Mouse (Mus musculus) lung, postnatal 0 days (tissue): Measurements from ENCODE around the gene Tex35. TPM values are rescaled to one million over a fixed set of nuclear protein-coding genes. Genes with fewer than 3 reads are reported as not detected.

ENCODE experiments used
- ATAC-seq: fragments of 200-750 bp; cut with Nextera tagmentation; 2 replicates; pipeline ENCODE4 v1.8.0; 2017; ENCODE audit warnings: moderate library complexity
- DNase-seq: peaks from one replicate; pipeline ENCODE4 v3.0.0-alpha.2; 2016; ENCODE audit warnings: low spot score
- H3K27ac ChIP-seq: fragments of 300-500 bp; sonication (generic); 2 replicates; pipeline ENCODE4 v1.5.1; 2014; ENCODE audit warnings: antibody characterized with exemption, mild to moderate bottlenecking, low read length, mixed read lengths
- H3K27me3 ChIP-seq: fragments of 300-500 bp; sonication (generic); replicated peaks from 2 replicates; pipeline ENCODE4 v1.6.1; 2014; ENCODE audit warnings: low read length, mixed read lengths; ENCODE audit not compliant: insufficient read depth
- H3K36me3 ChIP-seq: fragments of 300-500 bp; sonication (generic); 2 replicates; pipeline ENCODE4 v1.6.1; 2014; ENCODE audit warnings: low read length, mixed read lengths; ENCODE audit not compliant: insufficient read depth
- H3K4me1 ChIP-seq: fragments of 300-500 bp; sonication (generic); 2 replicates; pipeline ENCODE4 v1.6.1; 2014; ENCODE audit warnings: antibody characterized with exemption, low read depth, low read length, mixed read lengths; ENCODE audit not compliant: insufficient read depth
- H3K4me2 ChIP-seq: fragments of 300-500 bp; sonication (generic); replicated peaks from 2 replicates; pipeline ENCODE4 v1.6.1; 2014; ENCODE audit warnings: low read depth, mild to moderate bottlenecking, low read length, moderate library complexity, mixed read lengths
- H3K4me3 ChIP-seq: fragments of 300-500 bp; sonication (generic); 2 replicates; pipeline ENCODE4 v1.5.1; 2014; ENCODE audit warnings: low read depth, low read length
- H3K9ac ChIP-seq: fragments of 300-500 bp; sonication (generic); replicated peaks from 2 replicates; pipeline ENCODE4 v1.6.1; 2014; ENCODE audit warnings: low read depth, mild to moderate bottlenecking
- H3K9me3 ChIP-seq: fragments of 300-500 bp; sonication (generic); 2 replicates; pipeline ENCODE4 v1.6.1; 2016; ENCODE audit warnings: low read length, mixed read lengths
- CTCF ChIP-seq: IDR thresholded peaks from 2 replicates; pipeline ENCODE4 v1.5.1; 2016; ENCODE audit warnings: antibody characterized with exemption, mild to moderate bottlenecking
- EP300 ChIP-seq: IDR thresholded peaks from 2 replicates; pipeline ENCODE4 v1.6.1; 2016; ENCODE audit warnings: antibody characterized with exemption, mild to moderate bottlenecking, control low read depth
- WGBS: fragments of 180-500 bp; shearing (Covaris S2); extraction: QIAGEN DNeasy Blood & Tissue Kit; methylation state at CpG from one replicate; pipeline ENCODE4 v1.1.7; 2014; 5-methylcytosine and 5-hydroxymethylcytosine counted together
- polyA plus RNA-seq: library from polyadenylated mRNA; unstranded; fragments of >200 nt; fragmentation: Nextera tagmentation; extraction: Ambion mirVana; gene quantifications from 2 replicates; pipeline ENCODE4 v1.2.1, GENCODE M21; 2015

The Tex35 gene
- polyA plus RNA-seq, 1 experiment from 2014 or later = not detected

- 46% methylated on average over 9 of the region's 9 CpGs for WGBS
- Histone ChIP-seq H3K4me1 (no peaks in the 10 kb centered on the region), H3K4me2 (no peak overlapping the region), H3K9me3 (no peaks in the 10 kb centered on the region), H3K27ac (no peak overlapping the region), H3K36me3 (no peaks in the 10 kb centered on the region), H3K4me3 (no peak overlapping the region), H3K27me3 (no peaks in the 10 kb centered on the region), H3K9ac (no peak overlapping the region)
- DNase-seq = peak; percentile 75
- peak; percentile 50 for TF ChIP-seq CTCF
- no peak for TF ChIP-seq EP300
- ATAC-seq = peak; percentile 91
Observed at GRCm38 (mm10) chr1:157137132-157137853, 28.8 kb upstream of the Tex35 start.

GRCm38 (mm10) chr1:157128219-157128618 lies 19.7 kb upstream of the Tex35 start:
- Histone ChIP-seq H3K4me1 (no peaks in the 10 kb centered on the region), H3K9me3 (no peaks in the 10 kb centered on the region), H3K4me2 (no peak overlapping the region), H3K9ac (no peak overlapping the region), H3K36me3 (no peaks in the 10 kb centered on the region), H3K27ac (no peak overlapping the region), H3K4me3 (no peak overlapping the region), H3K27me3 (no peaks in the 10 kb centered on the region)
- ATAC-seq = peak; percentile 35; the same call in 1 of the 2 replicates
- no peak for TF ChIP-seq EP300
- no peak for TF ChIP-seq CTCF
- WGBS = 91% methylated on average over 2 of the region's 2 CpGs
- peak; percentile 22 for DNase-seq

- DNase-seq (no peak), ATAC-seq (no peak)
- H3K27me3 ChIP-seq = no peaks in the 10 kb centered on the region
- H3K36me3 ChIP-seq = no peaks in the 10 kb centered on the region
- no peak overlapping the region for H3K4me2 ChIP-seq
- no peaks in the 10 kb centered on the region for H3K9me3 ChIP-seq
- H3K9ac ChIP-seq = no peak overlapping the region
- no peak overlapping the region for H3K4me3 ChIP-seq
- TF ChIP-seq EP300 (no peak), CTCF (no peak)
- H3K27ac ChIP-seq = no peak overlapping the region
- 42% methylated on average over 3 of the region's 3 CpGs for WGBS
- H3K4me1 ChIP-seq = no peaks in the 10 kb centered on the region
Observed at GRCm38 (mm10) chr1:157123836-157124235, 15.4 kb upstream of the Tex35 start.

GRCm38 (mm10) chr1:157119168-157119567 lies 10.7 kb upstream of the Tex35 start:
- Histone ChIP-seq H3K36me3 (no peaks in the 10 kb centered on the region), H3K4me3 (no peak overlapping the region), H3K4me2 (no peak overlapping the region), H3K27ac (no peak overlapping the region), H3K27me3 (no peaks in the 10 kb centered on the region), H3K4me1 (0 out of 2 replicates have a peak, but pooled peaks cover 2% of the 10 kb centered on the region), H3K9me3 (no peaks in the 10 kb centered on the region), H3K9ac (no peak overlapping the region)
- TF ChIP-seq EP300 = no peak
- no peak for TF ChIP-seq CTCF
- 71% methylated on average over 6 of the region's 6 CpGs for WGBS
- ATAC-seq (no peak), DNase-seq (no peak)

GRCm38 (mm10) chr1:157117440-157117839 lies 9.0 kb upstream of the Tex35 start:
- Histone ChIP-seq H3K4me3 (no peak overlapping the region), H3K27me3 (no peaks in the 10 kb centered on the region), H3K36me3 (no peaks in the 10 kb centered on the region), H3K4me2 (no peak overlapping the region), H3K9me3 (no peaks in the 10 kb centered on the region), H3K4me1 (0 out of 2 replicates have a peak, but pooled peaks cover 2% of the 10 kb centered on the region), H3K27ac (no peak overlapping the region), H3K9ac (no peak overlapping the region)
- TF ChIP-seq CTCF = no peak
- 0 out of 2 replicates have a peak, but pooled peaks have one; percentile 14 for TF ChIP-seq EP300
- ATAC-seq (peak; percentile 83), DNase-seq (peak; percentile 15)
- WGBS = 54% methylated on average over 3 of the region's 3 CpGs

- Histone ChIP-seq H3K9me3 (no peaks in the 10 kb centered on the region), H3K4me2 (no peak overlapping the region), H3K4me3 (no peak overlapping the region), H3K27me3 (no peaks in the 10 kb centered on the region), H3K4me1 (0 out of 2 replicates have a peak, but pooled peaks cover 2% of the 10 kb centered on the region), H3K9ac (no peak overlapping the region), H3K27ac (no peak overlapping the region), H3K36me3 (no peaks in the 10 kb centered on the region)
- no peak for TF ChIP-seq EP300
- TF ChIP-seq CTCF = no peak
- ATAC-seq = no peak
- WGBS = 69% methylated on average over 2 of the region's 2 CpGs
- DNase-seq = no peak
Observed at GRCm38 (mm10) chr1:157114492-157114891, 6.0 kb upstream of the Tex35 start.
